Mouse (Mus musculus) stomach, postnatal 0 days (tissue): Measurements from ENCODE around the gene Tspan18. TPM values are rescaled to one million over a fixed set of nuclear protein-coding genes. Genes with fewer than 3 reads are reported as not detected.
A peak's percentile ranks its signal among the peaks of the same experiment; 100 is the strongest.

Experiments used
- ATAC-seq: fragments of 200-750 bp; cut with Nextera tagmentation; 2 replicates; pipeline ENCODE4 v1.8.0; 2017; ENCODE audit not compliant: low FRiP score, low TSS enrichment
- DNase-seq: peaks from one replicate; pipeline ENCODE4 v3.0.0-alpha.2; 2016; ENCODE audit warnings: low spot score
- H3K27ac ChIP-seq: fragments of 300-500 bp; sonication (generic); replicated peaks from 2 replicates; pipeline ENCODE4 v1.5.1; 2014; ENCODE audit warnings: mild to moderate bottlenecking, control low read depth
- H3K27me3 ChIP-seq: fragments of 300-500 bp; sonication (generic); 2 replicates; pipeline ENCODE4 v1.6.1; 2014; ENCODE audit warnings: low read length; ENCODE audit not compliant: control insufficient read depth, insufficient read depth
- H3K36me3 ChIP-seq: fragments of 300-500 bp; sonication (generic); 2 replicates; pipeline ENCODE4 v1.6.1; 2014; ENCODE audit warnings: low read length, mixed read lengths; ENCODE audit not compliant: control insufficient read depth, insufficient read depth
- H3K4me1 ChIP-seq: fragments of 300-500 bp; sonication (generic); replicated peaks from 2 replicates; pipeline ENCODE4 v1.6.1; 2014; ENCODE audit warnings: antibody characterized with exemption; ENCODE audit not compliant: control insufficient read depth, insufficient read depth
- H3K4me2 ChIP-seq: fragments of 300-500 bp; sonication (generic); replicated peaks from 2 replicates; pipeline ENCODE4 v1.6.1; 2014; ENCODE audit warnings: low read depth, mild to moderate bottlenecking, control low read depth, moderate library complexity
- H3K4me3 ChIP-seq: fragments of 300-500 bp; sonication (generic); 2 replicates; pipeline ENCODE4 v1.5.1; 2014; ENCODE audit warnings: low read depth, low read length, control low read depth
- H3K9ac ChIP-seq: fragments of 300-500 bp; sonication (generic); 2 replicates; pipeline ENCODE4 v1.6.1; 2014; ENCODE audit warnings: mild to moderate bottlenecking, low read length, control low read depth, mixed read lengths
- H3K9me3 ChIP-seq: fragments of 300-500 bp; sonication (generic); 2 replicates; pipeline ENCODE4 v1.6.1; 2016; ENCODE audit warnings: low read length; ENCODE audit not compliant: control insufficient read depth
- CTCF ChIP-seq: IDR thresholded peaks from 2 replicates; pipeline ENCODE4 v1.5.1; 2016; ENCODE audit warnings: antibody characterized with exemption, low read depth, mild to moderate bottlenecking, moderate library complexity
- EP300 ChIP-seq: optimal IDR thresholded peaks from 2 replicates; pipeline ENCODE3; 2016; ENCODE audit warnings: antibody characterized with exemption
- WGBS: fragments of 180-500 bp; shearing (Covaris S2); extraction: QIAGEN DNeasy Blood & Tissue Kit; methylation state at CpG from one replicate; pipeline ENCODE4 v1.1.7; 2014; 5-methylcytosine and 5-hydroxymethylcytosine counted together
- polyA plus RNA-seq: library from polyadenylated mRNA; unstranded; fragments of >200 nt; fragmentation: Nextera tagmentation; extraction: Ambion mirVana; gene quantifications from 2 replicates; pipeline ENCODE4 v1.2.1, GENCODE M21; 2015

The Tspan18 gene
- polyA plus RNA-seq, 1 experiment from 2014 or later = 8.7 TPM

- Histone ChIP-seq H3K9me3 (no peaks in the 10 kb centered on the region), H3K4me1 (peaks cover 4% of the 10 kb centered on the region; the same call in 1 of the 2 replicates), H3K9ac (no peak overlapping the region), H3K27me3 (no peaks in the 10 kb centered on the region), H3K36me3 (no peaks in the 10 kb centered on the region), H3K4me3 (no peak overlapping the region), H3K27ac (0 out of 2 replicates have a peak overlapping the region, but pooled peaks have one; percentile 6), H3K4me2 (no peak overlapping the region)
- ATAC-seq = no peak
- DNase-seq = no peak
- no peak for TF ChIP-seq EP300
- no peak for TF ChIP-seq CTCF
- 61% methylated on average over 8 of the region's 8 CpGs for WGBS
These were observed 48.5 kb downstream of the Tspan18 start for GRCm38 (mm10) chr2:93285842-93286241.

- Histone ChIP-seq H3K27ac (no peak overlapping the region), H3K4me2 (no peak overlapping the region)
- WGBS = 61% methylated on average over 2 of the region's 2 CpGs
These were observed 49.7 kb downstream of the Tspan18 start for GRCm38 (mm10) chr2:93284625-93285024.

GRCm38 (mm10) chr2:93283481-93284293, 50.6 kb downstream of the Tspan18 start:
- Histone ChIP-seq H3K9ac (no peak overlapping the region), H3K4me3 (no peak overlapping the region), H3K9me3 (no peaks in the 10 kb centered on the region), H3K36me3 (no peaks in the 10 kb centered on the region), H3K27ac (peak overlapping the region; percentile 41), H3K27me3 (no peaks in the 10 kb centered on the region), H3K4me1 (peaks cover 4% of the 10 kb centered on the region; the same call in 1 of the 2 replicates), H3K4me2 (no peak overlapping the region)
- TF ChIP-seq EP300 (no peak), CTCF (no peak)
- ATAC-seq (peak; percentile 43; the same call in 1 of the 2 replicates), DNase-seq (peak; percentile 23)
- 48% methylated on average over 7 of the region's 7 CpGs for WGBS

More at GRCm38 (mm10) chr2:93284625-93285024, 49.7 kb downstream of the Tspan18 start:
- ATAC-seq (no peak), DNase-seq (no peak)
- no peaks in the 10 kb centered on the region for H3K36me3 ChIP-seq
- H3K9ac ChIP-seq = no peak overlapping the region
- H3K4me1 ChIP-seq = peaks cover 4% of the 10 kb centered on the region; the same call in 1 of the 2 replicates
- H3K4me3 ChIP-seq = no peak overlapping the region
- H3K9me3 ChIP-seq = no peaks in the 10 kb centered on the region
- TF ChIP-seq CTCF = no peak
- TF ChIP-seq EP300 = no peak
- no peaks in the 10 kb centered on the region for H3K27me3 ChIP-seq

- no peak for TF ChIP-seq CTCF
- TF ChIP-seq EP300 = no peak
- Histone ChIP-seq H3K4me3 (no peak overlapping the region), H3K4me1 (peaks cover 7% of the 10 kb centered on the region; the same call in 1 of the 2 replicates), H3K4me2 (no peak overlapping the region), H3K9me3 (no peaks in the 10 kb centered on the region), H3K27ac (no peak overlapping the region; the same call in 1 of the 2 replicates), H3K9ac (no peak overlapping the region), H3K36me3 (no peaks in the 10 kb centered on the region), H3K27me3 (no peaks in the 10 kb centered on the region)
- WGBS = 68% methylated on average over 4 of the region's 4 CpGs
- DNase-seq = no peak
- no peak for ATAC-seq
These were observed 51.7 kb downstream of the Tspan18 start for GRCm38 (mm10) chr2:93282636-93283035.

GRCm38 (mm10) chr2:93281466-93281865, 52.8 kb downstream of the Tspan18 start:
- DNase-seq = no peak
- TF ChIP-seq EP300 (no peak), CTCF (no peak)
- Histone ChIP-seq H3K4me1 (peaks cover 12% of the 10 kb centered on the region; the same call in 1 of the 2 replicates), H3K9ac (no peak overlapping the region), H3K27ac (0 out of 2 replicates have a peak overlapping the region, but pooled peaks have one; percentile 8), H3K36me3 (no peaks in the 10 kb centered on the region), H3K4me2 (no peak overlapping the region), H3K4me3 (no peak overlapping the region), H3K9me3 (no peaks in the 10 kb centered on the region), H3K27me3 (no peaks in the 10 kb centered on the region)
- WGBS = 65% methylated on average over 6 of the region's 6 CpGs
- ATAC-seq = no peak

GRCm38 (mm10) chr2:93280117-93280620, 54.1 kb downstream of the Tspan18 start:
- WGBS = 98% methylated on average over 2 of the region's 2 CpGs
- ATAC-seq = no peak
- peaks cover 11% of the 10 kb centered on the region; the same call in 1 of the 2 replicates for H3K4me1 ChIP-seq

More at GRCm38 (mm10) chr2:93280117-93280620, 54.1 kb downstream of the Tspan18 start:
- TF ChIP-seq CTCF (no peak), EP300 (no peak)
- DNase-seq = no peak
- H3K9me3 ChIP-seq = no peaks in the 10 kb centered on the region
- no peaks in the 10 kb centered on the region for H3K36me3 ChIP-seq
- no peak overlapping the region for H3K27ac ChIP-seq
- no peaks in the 10 kb centered on the region for H3K27me3 ChIP-seq
- no peak overlapping the region for H3K9ac ChIP-seq
- H3K4me2 ChIP-seq = no peak overlapping the region
- no peak overlapping the region for H3K4me3 ChIP-seq
